ENCODE assay signal across 8 mouse cellular contexts in genomic region chr5:108676772-108677498, GRCm38 (mm10). TPM values are rescaled to one million over a fixed set of nuclear protein-coding genes. Genes with fewer than 3 reads are reported as not detected.
DNase-seq lines count a peak whose midpoint lies in the region; ATAC-seq and TF ChIP-seq lines count a peak whose summit lies in the region.

No protein-coding gene starts in this region.

- no peak for TF ChIP-seq CTCF in G1E (IDR thresholded peaks at IDR 0.05; ENCODE audit: low read depth, low read length)
- TF ChIP-seq CTCF in forebrain, postnatal 0 days (IDR thresholded peaks at IDR 0.05; ENCODE audit: low read depth): peak; percentile 41

- peak; percentile 56 for ATAC-seq in frontal cortex, adult (ENCODE audit: low TSS enrichment)
- ATAC-seq in G1E (ENCODE audit: extremely low read depth, insufficient number of reproducible peaks, low FRiP score, poor library complexity, severe bottlenecking): peak; percentile 68
- peak; percentile 59 for ATAC-seq in forebrain, postnatal 0 days
- peak; percentile 72 for ATAC-seq in liver, embryonic 16.5 days (ENCODE audit: low read depth)
- ATAC-seq in CD4-positive, CD25-positive, alpha-beta regulatory T cell, adult 4 months: no peak

- peak overlapping the region; percentile 59 for H3K9ac ChIP-seq in forebrain, postnatal 0 days
- H3K9ac ChIP-seq in liver, embryonic 16.5 days (ENCODE audit: low read depth, low read length): peak overlapping the region; percentile 53

- H3K36me3 ChIP-seq in G1E (replicated peaks): peaks cover 58% of the 10 kb centered on the region
- H3K36me3 ChIP-seq in forebrain, postnatal 0 days (ENCODE audit: insufficient read depth): peaks cover 2% of the 10 kb centered on the region; the same call in 1 of the 2 replicates
- H3K36me3 ChIP-seq in liver, embryonic 16.5 days (ENCODE audit: control insufficient read depth, insufficient read depth): peaks cover 5% of the 10 kb centered on the region

- H3K4me3 ChIP-seq in G1E (ENCODE audit: low read depth, low read length): peak overlapping the region; percentile 70
- H3K4me3 ChIP-seq in forebrain, postnatal 0 days (ENCODE audit: low read depth, low read length): peak overlapping the region; percentile 32
- peak overlapping the region; percentile 47 for H3K4me3 ChIP-seq in liver, embryonic 16.5 days (ENCODE audit: low read depth, low read length)

- H3K4me1 ChIP-seq in G1E (ENCODE audit: insufficient read depth, low read depth, low read length): peaks cover 95% of the 10 kb centered on the region
- peaks cover 9% of the 10 kb centered on the region for H3K4me1 ChIP-seq in forebrain, postnatal 0 days (ENCODE audit: insufficient read depth)
- H3K4me1 ChIP-seq in liver, embryonic 16.5 days (ENCODE audit: control insufficient read depth, low read depth, low read length): peaks cover 51% of the 10 kb centered on the region

- no peaks in the 10 kb centered on the region for H3K9me3 ChIP-seq in G1E (replicated peaks)
- H3K9me3 ChIP-seq in forebrain, postnatal 0 days (ENCODE audit: low read length): no peaks in the 10 kb centered on the region
- no peaks in the 10 kb centered on the region for H3K9me3 ChIP-seq in liver, embryonic 16.5 days (replicated peaks; ENCODE audit: control insufficient read depth, low read length)

- H3K27me3 ChIP-seq in G1E (ENCODE audit: insufficient read depth, low read length): no peaks in the 10 kb centered on the region
- no peaks in the 10 kb centered on the region for H3K27me3 ChIP-seq in forebrain, postnatal 0 days (ENCODE audit: insufficient read depth, low read length)
- no peaks in the 10 kb centered on the region for H3K27me3 ChIP-seq in liver, embryonic 16.5 days (ENCODE audit: control insufficient read depth, insufficient read depth, low read depth, low read length)

- whole genome bisulfite sequencing in forebrain, postnatal 0 days: 13% methylated on average over 5 of the region's 5 CpGs
- WGBS in liver, embryonic 16.5 days (ENCODE audit: insufficient replicate concordance): 13% methylated on average over 5 of the region's 5 CpGs

- peak overlapping the region; percentile 94 for H3K27ac ChIP-seq in forebrain, postnatal 0 days (ENCODE audit: low read depth, low read length)
- peak overlapping the region; percentile 94 for H3K27ac ChIP-seq in liver, embryonic 16.5 days (ENCODE audit: low read length)

- H3K4me2 ChIP-seq in forebrain, postnatal 0 days (ENCODE audit: low read depth): peak overlapping the region; percentile 57
- H3K4me2 ChIP-seq in liver, embryonic 16.5 days (ENCODE audit: low read depth, low read length): peak overlapping the region; percentile 64

- no peak for DNase-seq in frontal cortex, postnatal 25 days (ENCODE audit: low spot score in 2 of 2)
- DNase-seq in G1E (ENCODE audit: low spot score): peak; percentile 71
- DNase-seq in forebrain, postnatal 0 days: no peak
- DNase-seq in yolk sac, embryonic 10.5 days (ENCODE audit: low spot score): no peak
- DNase-seq in adipocyte (ENCODE audit: low spot score): no peak

RNA-seq across cellular contexts. Expression of gene Slc26a1, which starts 1.6 kb away (rescaled TPM):
- 1.7 and 2.0 TPM in 2 replicates for total RNA-seq in G1E (2014; fragmentation: Nextera tagmentation)
- 0.87 and 0.93 TPM in 2 replicates for total RNA-seq in G1E (2017)
- 0.88 and 1.2 TPM in 2 replicates for polyA plus RNA-seq in G1E (2012)
- 4.4 and 6.9 TPM in 2 replicates for total RNA-seq in forebrain, postnatal 0 days (2014; rRNA removed)
- 2.6 and 3.9 TPM in 2 replicates for polyA plus RNA-seq in forebrain, postnatal 0 days (2015; fragmentation: Nextera tagmentation; extraction: Ambion mirVana)
- polyA plus RNA-seq in liver, embryonic 16.5 days (2015; fragmentation: Nextera tagmentation; extraction: Ambion mirVana): 20.7 and 23.7 TPM in 2 replicates
- under 1 TPM; 0.16 to 0.20 TPM for polyA plus RNA-seq in CD4-positive, CD25-positive, alpha-beta regulatory T cell, adult 4 months (2017; shearing (Covaris generic))

RNA-seq across cellular contexts. Expression of gene Dgkq, which starts 7.5 kb away (rescaled TPM):
- total RNA-seq in G1E (2014; fragmentation: Nextera tagmentation): 6.9 and 12.3 TPM in 2 replicates
- total RNA-seq in G1E (2017): 7.9 and 8.3 TPM in 2 replicates
- polyA plus RNA-seq in G1E (2012): 3.9 and 4.5 TPM in 2 replicates
- 54.5 and 59.5 TPM in 2 replicates for total RNA-seq in forebrain, postnatal 0 days (2014; rRNA removed)
- 8.6 and 11.6 TPM in 2 replicates for polyA plus RNA-seq in forebrain, postnatal 0 days (2015; fragmentation: Nextera tagmentation; extraction: Ambion mirVana)
- polyA plus RNA-seq in liver, embryonic 16.5 days (2015; fragmentation: Nextera tagmentation; extraction: Ambion mirVana): 3.1 and 3.4 TPM in 2 replicates
- polyA plus RNA-seq in CD4-positive, CD25-positive, alpha-beta regulatory T cell, adult 4 months (2017; shearing (Covaris generic)): 1 to 10 TPM; 5.2 to 7.0 TPM

RNA-seq across cellular contexts. Expression of gene Fgfrl1, which starts 15.2 kb away (rescaled TPM):
- 4.2 and 4.9 TPM in 2 replicates for total RNA-seq in G1E (2014; fragmentation: Nextera tagmentation)
- 2.1 and 2.5 TPM in 2 replicates for total RNA-seq in G1E (2017)
- polyA plus RNA-seq in G1E (2012): 5.1 and 7.1 TPM in 2 replicates
- 13.8 and 17.1 TPM in 2 replicates for total RNA-seq in forebrain, postnatal 0 days (2014; rRNA removed)
- 5.5 and 7.1 TPM in 2 replicates for polyA plus RNA-seq in forebrain, postnatal 0 days (2015; fragmentation: Nextera tagmentation; extraction: Ambion mirVana)
- 2.3 and 2.9 TPM in 2 replicates for polyA plus RNA-seq in liver, embryonic 16.5 days (2015; fragmentation: Nextera tagmentation; extraction: Ambion mirVana)
- under 1 TPM in 1 of 2 experiments, not detected in 1; 0.67 TPM for polyA plus RNA-seq in CD4-positive, CD25-positive, alpha-beta regulatory T cell, adult 4 months (2017; shearing (Covaris generic))

RNA-seq across cellular contexts. Expression of gene Idua, which starts 16.8 kb away (rescaled TPM):
- total RNA-seq in G1E (2014; fragmentation: Nextera tagmentation): 37.7 and 43.2 TPM in 2 replicates
- total RNA-seq in G1E (2017): 6.2 TPM in 2 replicates
- 7.0 and 9.1 TPM in 2 replicates for polyA plus RNA-seq in G1E (2012)
- total RNA-seq in forebrain, postnatal 0 days (2014; rRNA removed): 5.7 and 8.7 TPM in 2 replicates
- 4.3 and 6.3 TPM in 2 replicates for polyA plus RNA-seq in forebrain, postnatal 0 days (2015; fragmentation: Nextera tagmentation; extraction: Ambion mirVana)
- 5.0 and 5.8 TPM in 2 replicates for polyA plus RNA-seq in liver, embryonic 16.5 days (2015; fragmentation: Nextera tagmentation; extraction: Ambion mirVana)
- 10 to 100 TPM; 22.1 to 56.4 TPM for polyA plus RNA-seq in CD4-positive, CD25-positive, alpha-beta regulatory T cell, adult 4 months (2017; shearing (Covaris generic))

RNA-seq across cellular contexts. Expression of gene Tmem175, which starts 47.4 kb away (rescaled TPM):
- total RNA-seq in G1E (2014; fragmentation: Nextera tagmentation) (38.0 and 51.5 TPM in 2 replicates), G1E (2017) (22.4 and 22.9 TPM in 2 replicates)
- 2.2 and 4.4 TPM in 2 replicates for polyA plus RNA-seq in G1E (2012)
- total RNA-seq in forebrain, postnatal 0 days (2014; rRNA removed): 17.5 and 27.2 TPM in 2 replicates
- 32.2 and 34.8 TPM in 2 replicates for polyA plus RNA-seq in forebrain, postnatal 0 days (2015; fragmentation: Nextera tagmentation; extraction: Ambion mirVana)
- 10.0 and 10.8 TPM in 2 replicates for polyA plus RNA-seq in liver, embryonic 16.5 days (2015; fragmentation: Nextera tagmentation; extraction: Ambion mirVana)
- 10 to 100 TPM; 38.6 to 56.7 TPM for polyA plus RNA-seq in CD4-positive, CD25-positive, alpha-beta regulatory T cell, adult 4 months (2017; shearing (Covaris generic))
